Mouse (Mus musculus): Measurements from ENCODE around the gene Psph. TPM values are rescaled to one million over a fixed set of nuclear protein-coding genes. Genes with fewer than 3 reads are reported as not detected.
A peak's percentile ranks its signal among the peaks of the same experiment; 100 is the strongest.
"Not testable (repeated sequence)": the region's sequence is repeated elsewhere in the genome, so short reads cannot be mapped to it uniquely, and the experiment has no call there.

Psph gene
- total RNA-seq (2017), result 14.2 and 18.7 TPM in 2 replicates

DNA sequence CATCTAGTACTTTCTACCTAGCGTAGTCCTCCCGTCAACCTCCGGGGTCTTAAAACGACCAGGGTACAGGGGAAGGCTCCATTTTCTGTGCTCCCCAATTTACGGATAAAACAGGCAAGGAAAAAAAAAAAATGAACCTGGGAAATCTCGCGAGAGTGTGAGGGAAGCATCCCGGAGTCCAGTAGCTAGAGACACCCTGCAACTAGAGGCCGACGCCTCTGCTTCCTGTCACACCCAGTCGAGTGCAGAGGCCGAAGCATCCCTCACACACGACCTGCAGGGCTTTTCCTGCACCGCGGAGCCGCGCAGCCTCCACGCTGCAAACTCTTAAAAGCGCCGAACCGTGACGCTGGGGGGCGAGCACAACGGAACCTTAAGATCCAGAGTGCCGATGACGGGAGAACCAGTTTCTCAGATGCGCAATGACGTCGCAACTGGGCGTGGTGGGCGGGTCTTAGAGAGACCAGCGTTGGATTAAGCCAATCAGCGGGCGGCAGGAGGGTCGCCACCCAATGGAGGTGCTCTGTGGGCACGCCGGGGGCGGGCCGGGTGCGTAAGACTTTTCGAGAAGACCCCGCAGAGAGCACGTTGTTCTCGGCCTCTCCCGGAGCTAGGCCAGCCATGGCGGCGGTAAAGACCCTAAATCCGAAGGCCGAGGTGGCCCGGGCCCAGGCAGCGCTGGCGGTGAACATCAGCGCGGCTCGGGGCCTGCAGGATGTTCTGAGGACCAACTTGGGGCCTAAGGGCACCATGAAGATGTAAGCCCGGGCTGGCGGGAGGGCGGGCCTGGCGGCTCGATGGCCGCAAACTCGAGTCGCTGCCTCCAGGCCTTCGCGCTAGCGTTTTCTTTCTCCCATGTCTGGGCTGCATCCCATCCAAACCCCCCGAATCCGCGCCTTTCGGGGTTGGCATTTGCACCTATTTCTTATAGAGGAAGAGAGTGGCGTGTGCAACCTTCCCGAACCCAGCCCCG, at the start of gene Psph:
TSS of gene Psph (minus strand) at position 632 of the 973 bp plus-strand sequence.
- ATAC-seq (replicated peaks; ENCODE audit: low read depth, poor library complexity, severe bottlenecking), result peak; percentile 94

DNA sequence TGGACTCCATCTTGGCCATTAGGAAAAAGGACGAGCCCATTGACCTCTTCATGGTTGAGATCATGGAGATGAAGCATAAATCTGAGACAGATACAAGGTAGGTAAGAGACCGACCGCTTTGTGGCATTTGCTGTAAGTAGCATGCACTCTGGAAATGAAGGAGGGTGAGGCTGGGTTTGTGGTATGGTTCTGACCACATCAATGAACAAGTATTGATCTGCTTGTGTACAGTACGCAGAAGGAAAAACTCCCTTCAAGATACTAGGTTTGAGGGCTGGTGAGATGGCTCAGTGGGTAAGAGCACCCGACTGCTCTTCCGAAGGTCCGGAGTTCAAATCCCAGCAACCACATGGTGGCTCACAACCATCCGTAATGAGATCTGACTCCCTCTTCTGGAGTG, 3.3 kb upstream of the Psph start:
- ATAC-seq (replicated peaks; ENCODE audit: low read depth, poor library complexity, severe bottlenecking), result not testable (repeated sequence)

DNA sequence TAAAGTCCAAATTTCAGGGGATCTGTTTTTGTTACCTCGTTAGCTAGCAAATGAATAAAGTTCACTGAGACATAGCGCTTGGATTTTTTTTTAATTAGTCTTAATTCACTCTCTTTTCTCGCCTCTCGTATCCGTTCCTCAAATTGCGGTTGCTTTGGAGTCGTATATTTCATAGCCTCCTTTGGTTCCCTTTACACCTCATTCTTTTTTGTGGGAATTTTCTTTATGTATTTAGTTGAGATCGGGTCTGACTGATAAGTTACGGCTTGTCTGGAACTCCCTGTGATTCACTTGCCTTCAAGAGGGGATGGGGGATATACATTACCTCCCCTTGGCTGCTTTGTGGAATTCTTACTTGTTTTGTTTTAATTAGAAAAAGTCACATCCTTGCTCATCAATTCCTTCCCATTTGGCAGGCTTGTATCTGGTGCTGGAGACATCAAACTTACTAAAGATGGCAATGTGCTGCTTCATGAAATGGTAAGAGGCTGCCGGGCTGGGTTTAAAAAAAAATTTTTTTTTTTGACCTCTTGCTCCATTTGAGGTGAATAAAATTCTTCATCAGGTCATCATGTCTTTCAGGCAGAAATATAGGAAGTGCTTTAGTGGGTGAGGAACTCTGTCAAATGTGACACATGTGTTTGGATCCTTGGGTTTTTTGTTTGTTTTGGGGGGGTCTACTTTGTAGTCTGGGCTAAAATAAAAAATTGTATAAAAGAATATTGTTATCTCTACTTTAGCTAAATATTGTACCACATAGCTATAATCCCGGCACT, 757 bp upstream of the Psph start:
- no peak for ATAC-seq (replicated peaks; ENCODE audit: low read depth, poor library complexity, severe bottlenecking)

DNA sequence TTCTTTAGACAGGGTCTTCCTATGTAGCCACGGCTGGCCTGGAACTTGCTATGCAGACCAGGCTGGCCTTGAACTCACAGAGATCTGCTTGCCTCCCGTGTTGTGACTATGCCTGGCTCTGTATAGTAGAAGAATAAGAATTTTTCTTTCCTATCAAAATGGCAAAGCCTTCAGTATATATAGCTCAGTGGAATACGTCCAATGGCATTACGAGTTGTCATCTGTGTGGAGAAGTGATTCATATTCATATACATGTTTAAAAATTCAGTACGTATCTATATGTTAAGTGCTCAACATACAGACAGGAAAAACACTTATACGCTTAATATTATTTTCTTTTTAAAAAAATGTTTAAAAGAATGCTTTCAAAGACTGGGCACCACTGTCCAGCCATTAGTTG, 1.1 kb downstream of the Psph start:
- ATAC-seq (replicated peaks; ENCODE audit: low read depth, poor library complexity, severe bottlenecking), result no peak

DNA sequence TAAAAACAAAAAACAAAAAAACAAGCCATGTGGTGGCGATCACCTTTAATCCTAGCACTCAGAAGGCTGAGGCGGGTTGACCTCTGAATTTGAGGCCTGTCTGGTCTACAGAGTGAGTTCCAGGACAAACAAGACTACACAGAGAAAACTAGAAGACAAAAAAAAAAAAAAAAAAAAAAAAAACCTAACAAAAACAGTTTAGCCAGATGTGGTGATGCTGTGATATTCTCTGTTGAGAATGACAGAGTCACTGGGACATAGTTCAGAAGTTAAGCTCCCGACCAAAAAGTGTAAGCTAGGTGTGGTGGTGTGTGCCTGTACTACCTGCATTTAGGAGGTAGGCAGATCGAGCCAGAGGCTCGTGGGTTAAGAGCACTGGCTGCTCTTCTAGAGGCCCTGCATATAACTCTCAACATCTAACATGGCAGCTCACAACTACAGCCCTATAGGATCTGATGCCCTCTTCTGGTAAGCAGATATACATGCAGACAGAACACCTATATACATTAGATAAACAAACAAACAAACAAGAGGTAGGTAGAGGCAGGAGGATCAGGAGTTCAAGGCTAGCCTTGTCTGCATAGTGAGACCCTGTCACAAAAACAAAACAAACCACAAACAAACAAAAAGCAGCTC, 1.9 kb downstream of the Psph start:
- ATAC-seq (replicated peaks; ENCODE audit: low read depth, poor library complexity, severe bottlenecking), result no peak

DNA sequence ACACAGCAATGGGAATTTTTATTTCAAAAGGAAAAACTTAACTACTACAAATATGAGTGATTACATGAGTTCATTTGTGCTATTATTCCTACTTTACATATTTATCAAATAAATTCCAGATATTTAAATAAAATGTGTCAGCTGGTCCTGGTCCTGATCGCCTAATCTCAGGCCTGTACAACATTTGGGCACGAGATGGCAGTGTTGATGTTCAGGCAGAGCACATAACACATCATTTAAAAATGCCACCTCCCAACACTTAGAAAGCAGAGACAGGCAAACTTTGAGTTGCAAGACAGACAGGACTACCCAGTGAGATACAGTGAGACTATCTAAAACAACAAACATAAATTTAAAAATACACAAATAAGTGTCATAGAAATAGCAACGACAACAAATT, 5.0 kb downstream of the Psph start:
- ATAC-seq (replicated peaks; ENCODE audit: low read depth, poor library complexity, severe bottlenecking), result no peak

DNA sequence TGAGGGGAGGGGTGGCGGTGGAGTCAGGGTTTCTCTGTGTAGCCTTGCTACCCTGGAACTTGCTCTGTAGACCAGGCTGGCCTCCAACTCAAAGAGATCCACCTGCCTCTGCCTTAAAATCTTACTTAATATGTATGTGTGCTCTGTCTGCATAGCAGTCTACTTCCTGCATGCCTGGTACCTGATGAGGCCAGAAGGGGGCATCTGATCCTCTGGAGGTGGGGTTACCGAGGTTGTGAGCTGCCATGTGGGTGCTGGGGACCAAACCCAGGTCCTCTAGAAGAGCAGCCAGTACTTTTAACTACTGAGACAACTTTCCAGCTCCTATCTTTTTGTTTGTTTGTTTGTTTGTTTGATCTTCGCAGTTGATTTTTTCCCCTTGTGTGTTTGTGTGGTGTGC, 7.1 kb downstream of the Psph start:
- no peak for ATAC-seq (replicated peaks; ENCODE audit: low read depth, poor library complexity, severe bottlenecking)

DNA sequence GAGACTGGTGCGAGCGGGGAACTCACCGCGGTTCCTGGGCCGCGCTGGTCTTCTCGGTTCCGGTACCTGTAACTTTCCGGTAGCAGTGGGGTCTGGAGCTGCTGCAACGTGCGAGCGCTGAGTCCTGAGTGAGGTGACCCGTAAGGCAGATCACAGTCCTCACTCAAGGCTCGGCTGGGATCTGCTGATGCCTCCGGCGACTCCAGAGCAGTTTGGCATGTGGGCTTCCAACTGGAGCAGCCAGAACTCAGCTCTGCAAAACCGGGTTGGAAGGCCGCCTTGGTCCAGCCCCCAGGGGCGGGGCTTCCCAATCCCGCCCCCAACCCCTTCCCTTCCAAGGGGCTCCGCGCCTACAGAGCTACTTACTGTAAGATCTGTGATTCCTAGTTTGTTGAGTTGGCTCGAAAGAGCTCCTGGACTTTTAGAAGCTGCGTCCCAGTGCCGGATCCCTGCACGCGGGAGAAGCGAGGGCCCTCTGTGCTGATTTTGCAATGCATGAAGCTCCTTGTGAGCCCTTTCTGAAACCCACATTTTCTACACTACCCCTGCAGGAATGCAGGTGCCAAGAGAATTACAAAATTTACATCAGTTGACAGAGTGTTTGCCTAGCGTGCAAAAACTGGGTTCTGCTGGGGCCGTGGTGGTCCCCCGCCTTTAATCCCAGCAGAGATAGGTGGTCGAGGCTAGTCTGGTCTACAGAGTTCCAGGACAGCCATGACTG, 8.1 kb downstream of the Psph start:
- ATAC-seq (replicated peaks; ENCODE audit: low read depth, poor library complexity, severe bottlenecking), result peak; percentile 86

DNA sequence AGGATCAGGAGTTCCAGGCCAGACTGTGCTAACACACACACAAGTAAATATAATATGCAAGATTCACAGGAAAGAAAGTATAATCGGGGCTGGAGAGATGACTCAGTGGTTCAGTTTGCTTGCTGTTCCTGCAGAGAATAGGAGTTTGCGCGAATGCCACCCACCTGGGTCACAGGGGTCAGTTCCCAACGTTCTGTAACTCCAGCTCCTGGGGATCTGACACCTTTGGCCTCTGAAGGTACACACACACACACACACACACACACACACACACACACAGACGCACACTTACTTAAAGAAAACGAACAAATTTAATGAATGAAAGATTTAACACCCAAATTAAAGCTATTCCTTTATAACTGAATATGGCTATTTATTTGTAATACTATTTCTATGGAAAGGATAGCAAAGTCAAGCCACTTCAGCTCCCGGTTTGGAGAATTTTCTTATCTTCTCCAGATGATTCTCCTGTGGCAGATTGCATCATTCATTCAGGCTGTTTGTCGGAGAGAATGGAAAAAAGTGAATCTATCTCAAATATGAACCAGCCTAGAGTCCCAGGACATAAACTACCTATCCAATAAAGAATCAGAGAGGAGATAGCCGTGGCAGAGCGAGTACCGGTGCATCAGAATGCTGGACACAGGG, 8.8 kb downstream of the Psph start:
- ATAC-seq (replicated peaks; ENCODE audit: low read depth, poor library complexity, severe bottlenecking), result no peak

DNA sequence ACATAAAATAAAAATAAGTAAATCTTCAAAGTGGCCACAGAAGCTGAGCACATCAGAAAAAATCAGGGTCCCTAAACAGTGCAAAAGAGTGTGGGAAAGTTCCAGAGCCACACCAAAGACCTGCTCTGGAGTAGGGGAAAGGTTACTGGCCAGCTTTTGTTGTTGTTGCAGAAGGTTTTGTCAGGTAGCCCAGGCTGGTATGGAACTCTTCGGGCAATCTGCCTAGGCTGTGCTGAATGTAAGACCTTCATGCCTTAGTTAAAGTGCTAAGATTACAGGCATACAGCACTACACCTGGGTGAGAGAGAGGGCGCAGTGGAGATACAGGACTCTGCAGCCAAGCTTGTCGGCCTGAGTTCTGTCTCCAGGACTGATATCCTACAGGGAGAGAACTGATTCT, 12.6 kb downstream of the Psph start:
- ATAC-seq (replicated peaks; ENCODE audit: low read depth, poor library complexity, severe bottlenecking), result no peak

DNA sequence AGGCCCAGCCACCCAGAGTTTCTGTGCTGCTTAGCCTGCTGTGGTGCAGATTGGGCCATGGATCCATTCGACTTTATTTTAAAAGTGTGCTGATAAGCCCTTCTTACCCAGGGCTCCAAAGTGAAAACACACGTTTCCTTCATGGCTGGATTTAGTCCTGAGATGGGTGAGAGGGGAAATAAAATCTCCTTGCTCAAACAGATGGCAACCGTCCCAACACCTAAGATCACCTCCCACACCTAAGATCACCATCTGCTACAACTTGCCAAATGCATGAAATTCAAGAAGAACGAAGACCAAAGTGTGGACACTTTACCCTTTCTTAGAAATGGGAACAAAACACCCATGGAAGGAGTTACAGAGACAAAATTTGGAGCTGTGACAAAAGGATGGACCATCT, 13.9 kb downstream of the Psph start:
- not testable (repeated sequence) for ATAC-seq (replicated peaks; ENCODE audit: low read depth, poor library complexity, severe bottlenecking)

DNA sequence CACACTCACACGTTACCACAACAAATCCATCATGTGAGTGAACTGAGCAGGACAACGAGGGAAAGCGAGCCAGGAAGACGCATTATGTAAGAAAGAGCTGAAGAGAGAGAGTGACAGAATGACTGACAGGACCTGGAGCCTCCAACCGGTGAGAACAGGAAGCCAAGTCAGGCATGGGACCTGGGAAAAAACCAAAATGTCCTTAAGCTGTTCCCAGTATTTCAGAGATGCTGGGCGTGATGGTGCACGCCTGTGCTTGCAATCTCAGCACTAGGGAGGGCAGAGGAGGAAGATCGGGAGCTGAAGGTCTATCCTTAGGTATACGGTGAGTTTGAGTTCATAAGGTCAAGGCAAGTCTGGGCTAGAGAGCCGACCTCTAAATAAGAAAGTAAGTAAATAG, 14.8 kb downstream of the Psph start:
- ATAC-seq (replicated peaks; ENCODE audit: low read depth, poor library complexity, severe bottlenecking), result no peak

DNA sequence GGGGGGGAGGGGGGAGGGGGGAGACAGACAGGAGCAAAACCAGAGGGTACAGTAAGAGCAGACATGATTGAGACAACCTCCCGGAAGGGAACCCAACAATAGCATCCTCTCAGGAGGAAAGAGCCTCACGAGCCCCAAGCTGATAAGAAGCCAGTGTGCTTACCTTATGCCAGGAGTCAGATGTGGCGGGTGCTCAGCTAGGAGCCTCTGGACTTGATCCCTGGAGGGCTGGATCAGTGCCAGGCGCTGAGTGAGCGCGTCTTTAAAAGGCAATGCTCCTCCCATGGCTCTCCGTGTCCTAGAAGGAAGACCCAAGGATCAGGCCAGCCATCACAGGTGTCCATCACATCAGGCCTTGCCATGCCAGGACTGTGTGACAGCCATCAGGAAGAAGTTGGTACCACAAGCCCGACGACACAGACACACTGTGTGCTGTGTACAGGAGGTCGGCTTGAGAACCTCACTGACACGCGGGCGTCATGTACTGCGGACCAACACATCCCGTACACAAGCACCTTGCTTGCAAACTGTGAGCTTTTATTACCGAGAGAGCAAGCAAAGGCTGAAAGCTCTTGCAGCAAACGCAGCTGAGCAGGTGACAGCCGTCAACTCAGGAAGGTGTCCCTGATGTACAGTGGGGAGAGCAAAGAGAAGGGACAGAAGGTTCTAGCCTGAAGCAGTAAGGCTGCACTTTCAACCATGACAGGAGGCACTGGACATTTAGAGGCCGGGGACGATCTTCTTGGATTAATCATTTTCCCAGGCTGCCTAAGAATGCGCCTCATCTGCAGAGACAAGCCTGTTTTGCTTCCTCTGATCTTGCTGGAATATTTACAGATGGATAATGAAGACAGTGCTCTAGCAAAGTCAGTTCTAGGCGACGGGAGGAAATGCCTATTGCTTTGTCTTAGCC, 16.6 kb downstream of the Psph start:
- no peak for ATAC-seq (replicated peaks; ENCODE audit: low read depth, poor library complexity, severe bottlenecking)

DNA sequence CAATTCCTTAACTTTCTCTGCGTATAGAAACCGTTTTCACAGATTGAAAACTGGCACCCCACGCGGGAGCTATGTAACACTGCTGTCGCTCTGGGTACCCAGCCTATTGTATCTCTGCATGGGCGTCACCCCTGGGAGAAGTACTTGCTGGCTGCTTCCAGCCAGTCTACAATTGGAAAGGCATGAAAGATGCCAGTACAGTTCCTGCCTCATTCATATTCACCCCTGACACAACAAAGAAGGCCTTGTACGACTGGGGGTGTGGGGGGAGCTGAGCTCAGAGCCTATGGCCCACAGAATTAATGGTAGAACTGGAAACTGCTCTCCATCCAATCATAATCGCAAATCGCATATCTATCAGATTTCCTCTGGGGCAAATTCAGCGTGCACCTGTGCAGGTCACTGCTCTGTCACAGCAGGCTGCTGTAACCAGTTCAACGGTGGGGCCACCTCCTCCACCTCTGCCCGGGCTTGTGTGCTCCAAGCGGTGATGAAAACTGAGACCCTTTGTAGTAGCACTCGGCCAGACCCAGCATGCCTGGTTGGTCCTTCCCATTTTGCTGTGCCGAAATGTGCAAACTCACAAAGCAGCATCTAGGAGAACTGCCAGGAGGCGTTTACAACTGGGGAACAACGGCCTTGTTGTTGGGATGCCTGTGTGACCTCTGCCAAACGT, 25.2 kb downstream of the Psph start:
- no peak for ATAC-seq (replicated peaks; ENCODE audit: low read depth, poor library complexity, severe bottlenecking)

DNA sequence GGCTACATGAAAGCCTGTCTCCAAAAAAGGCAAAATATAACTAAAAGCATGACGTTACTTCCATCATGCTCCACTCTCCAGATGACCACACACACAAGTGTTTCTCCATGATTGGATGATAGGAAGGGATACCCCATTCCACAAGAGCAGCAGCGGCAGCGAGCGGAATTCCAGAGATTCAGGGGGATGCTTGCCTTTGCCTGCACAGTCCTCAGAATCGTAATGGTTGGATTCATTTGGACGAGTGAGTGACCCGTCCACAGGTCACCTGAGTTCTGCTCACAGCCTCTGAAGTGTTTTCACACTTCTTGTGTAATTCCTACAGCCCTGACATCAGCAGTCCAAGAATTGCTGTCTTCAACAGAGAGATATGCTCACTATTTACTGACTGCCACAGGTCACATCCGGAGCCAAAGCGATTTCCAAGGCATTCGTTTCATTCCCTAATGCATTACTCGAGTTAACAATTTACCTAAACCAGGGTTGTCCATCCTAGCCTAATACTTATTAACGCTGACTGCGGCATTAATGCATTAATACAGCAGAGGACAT, 27.2 kb downstream of the Psph start:
- ATAC-seq (replicated peaks; ENCODE audit: low read depth, poor library complexity, severe bottlenecking), result no peak

DNA sequence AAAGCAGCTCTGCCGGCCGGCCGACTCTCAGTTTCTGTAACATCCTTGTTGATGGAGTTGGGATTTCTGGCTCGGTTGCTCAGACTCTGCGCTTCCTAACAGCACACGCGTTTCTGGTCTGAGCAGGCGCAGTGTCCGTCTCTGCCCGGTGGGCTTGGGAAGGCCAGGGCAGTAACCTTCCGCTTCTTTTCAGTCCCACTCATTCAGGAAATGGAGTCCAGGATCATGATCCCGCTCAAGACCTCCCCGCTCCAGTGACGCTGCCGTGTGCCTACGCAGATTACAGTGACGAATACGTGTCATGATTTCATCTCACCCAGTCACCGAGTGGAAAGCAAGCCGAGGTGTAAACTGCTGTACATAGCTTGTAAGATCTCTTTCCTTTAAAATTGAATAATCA, 30.4 kb downstream of the Psph start:
- ATAC-seq (replicated peaks; ENCODE audit: low read depth, poor library complexity, severe bottlenecking), result no peak

DNA sequence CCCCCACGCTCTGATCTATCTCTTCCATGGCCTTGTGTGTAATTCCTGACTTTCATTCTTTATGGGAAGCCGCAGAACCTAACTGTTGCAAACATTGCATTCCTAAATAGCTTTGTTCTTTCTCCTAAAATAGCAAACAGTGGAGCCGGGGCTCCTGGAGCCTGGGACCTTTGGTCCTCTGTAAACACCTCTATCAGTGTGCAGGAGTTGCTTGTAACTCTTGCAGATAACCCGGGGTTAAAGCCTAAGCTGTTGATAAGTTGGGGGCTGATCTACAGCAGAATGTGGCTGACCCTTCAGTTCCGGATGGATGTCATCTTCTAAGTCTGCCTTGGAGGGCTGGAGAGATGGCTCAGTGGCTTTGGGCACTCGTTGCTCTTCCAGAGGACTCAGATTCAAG, 43.2 kb downstream of the Psph start:
- ATAC-seq (replicated peaks; ENCODE audit: low read depth, poor library complexity, severe bottlenecking), result no peak
